Mouse (Mus musculus): ENCODE data around the gene Pkd1l3. TPM values are rescaled to one million over a fixed set of nuclear protein-coding genes. Genes with fewer than 3 reads are reported as not detected.

Pkd1l3 gene
- total and polyA plus RNA-seq, 3 experiments, result 3.5 to 23.9 (median 11.2) TPM

- no peak for ATAC-seq (ENCODE audit: extremely low read depth, insufficient number of reproducible peaks, low FRiP score, poor library complexity, severe bottlenecking)
- TF ChIP-seq GATA1 (IDR thresholded peaks at IDR 0.05; ENCODE audit: borderline replicate concordance, low read length), result no peak
- no peak for TF ChIP-seq POLR2AphosphoS5 (IDR thresholded peaks at IDR 0.05; ENCODE audit: insufficient replicate concordance, low read depth, low read length)
- no peak for TF ChIP-seq TAL1 (conservative IDR thresholded peaks at IDR 0.05; ENCODE audit: low read depth, low read length)
- TF ChIP-seq CTCF (IDR thresholded peaks at IDR 0.05; ENCODE audit: low read depth, low read length), result no peak
- TF ChIP-seq GATA2 (IDR thresholded peaks at IDR 0.05; ENCODE audit: borderline replicate concordance, low read depth, low read length), result no peak
- DNase-seq (ENCODE audit: low spot score), result no peak
- Histone ChIP-seq H3K9me3 (replicated peaks) (no peaks in the 10 kb centered on the region), H3K27me3 (ENCODE audit: insufficient read depth, low read length) (no peaks in the 10 kb centered on the region), H3K4me1 (ENCODE audit: insufficient read depth, low read depth, low read length) (no peaks in the 10 kb centered on the region), H3K4me3 (ENCODE audit: low read depth, low read length) (no peak overlapping the region), H3K36me3 (replicated peaks) (peaks cover 85% of the 10 kb centered on the region)
These were observed 26.1 kb downstream of the Pkd1l3 start for GRCm38 (mm10) chr8:109640410-109640809.

DNA sequence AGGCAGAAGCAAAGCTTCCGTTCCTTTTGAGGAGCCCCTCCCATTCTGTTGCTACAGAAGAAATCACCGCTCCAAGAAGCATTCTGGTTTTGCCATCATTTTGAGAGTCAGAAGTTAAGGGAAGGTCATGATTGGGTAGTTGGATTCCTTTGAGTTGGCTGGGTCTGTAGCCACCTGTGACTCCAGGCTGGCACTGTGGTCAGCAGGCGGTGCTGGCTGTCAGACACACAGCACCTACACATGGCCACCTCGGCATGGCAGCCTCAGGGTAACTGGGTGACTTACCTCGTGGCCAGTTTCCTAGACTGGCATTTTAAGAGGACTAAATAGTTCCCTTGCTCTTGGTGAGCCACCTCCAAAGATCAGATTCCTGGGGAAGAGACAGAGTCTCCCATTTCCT lies 26.9 kb downstream of the Pkd1l3 start:
- H3K36me3 ChIP-seq (replicated peaks), result peaks cover 87% of the 10 kb centered on the region
- no peak for DNase-seq (ENCODE audit: low spot score)

GRCm38 (mm10) chr8:109647331-109647730 lies 33.0 kb downstream of the Pkd1l3 start:
- Histone ChIP-seq H3K4me3 (ENCODE audit: low read depth, low read length) (no peak overlapping the region), H3K9me3 (replicated peaks) (no peaks in the 10 kb centered on the region), H3K27me3 (ENCODE audit: insufficient read depth, low read length) (no peaks in the 10 kb centered on the region), H3K36me3 (replicated peaks) (peaks cover 81% of the 10 kb centered on the region), H3K4me1 (ENCODE audit: insufficient read depth, low read depth, low read length) (no peaks in the 10 kb centered on the region)
- no peak for TF ChIP-seq POLR2AphosphoS5 (IDR thresholded peaks at IDR 0.05; ENCODE audit: insufficient replicate concordance, low read depth, low read length)
- no peak for DNase-seq (ENCODE audit: low spot score)
- ATAC-seq (ENCODE audit: extremely low read depth, insufficient number of reproducible peaks, low FRiP score, poor library complexity, severe bottlenecking), result no peak

More for the DNA sequence above, 26.9 kb downstream of the Pkd1l3 start:
- H3K9me3 ChIP-seq (replicated peaks), result no peaks in the 10 kb centered on the region
- ATAC-seq (ENCODE audit: extremely low read depth, insufficient number of reproducible peaks, low FRiP score, poor library complexity, severe bottlenecking), result no peak
- H3K4me3 ChIP-seq (ENCODE audit: low read depth, low read length), result no peak overlapping the region
- H3K4me1 ChIP-seq (ENCODE audit: insufficient read depth, low read depth, low read length), result no peaks in the 10 kb centered on the region
- H3K27me3 ChIP-seq (ENCODE audit: insufficient read depth, low read length), result no peaks in the 10 kb centered on the region
- TF ChIP-seq POLR2AphosphoS5 (IDR thresholded peaks at IDR 0.05; ENCODE audit: insufficient replicate concordance, low read depth, low read length), result no peak
- TF ChIP-seq GATA1 (IDR thresholded peaks at IDR 0.05; ENCODE audit: borderline replicate concordance, low read length), result no peak
- TF ChIP-seq CTCF (IDR thresholded peaks at IDR 0.05; ENCODE audit: low read depth, low read length), result no peak
- no peak for TF ChIP-seq GATA2 (IDR thresholded peaks at IDR 0.05; ENCODE audit: borderline replicate concordance, low read depth, low read length)
- no peak for TF ChIP-seq TAL1 (conservative IDR thresholded peaks at IDR 0.05; ENCODE audit: low read depth, low read length)

DNA sequence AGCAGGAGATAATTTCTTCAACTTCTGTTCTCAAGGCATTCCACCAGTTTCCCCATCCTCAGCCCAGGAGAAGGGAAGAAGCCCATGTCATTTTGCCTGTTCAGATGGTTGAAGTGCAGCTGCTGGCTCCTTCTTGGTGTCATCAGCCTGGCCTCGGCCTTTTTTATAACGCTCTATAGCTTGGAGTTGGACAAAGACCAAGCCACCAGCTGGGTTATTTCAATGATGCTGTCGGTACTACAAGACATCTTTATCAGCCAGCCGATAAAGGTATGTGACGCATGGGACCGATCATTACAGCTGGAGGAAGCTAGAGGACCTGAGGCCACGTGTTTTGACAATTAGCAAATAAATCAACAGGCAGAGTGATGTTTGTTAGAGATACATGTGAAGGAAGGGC lies 34.2 kb downstream of the Pkd1l3 start:
- ATAC-seq (ENCODE audit: extremely low read depth, insufficient number of reproducible peaks, low FRiP score, poor library complexity, severe bottlenecking) (no peak), DNase-seq (ENCODE audit: low spot score) (no peak)
- H3K4me1 ChIP-seq (ENCODE audit: insufficient read depth, low read depth, low read length), result no peaks in the 10 kb centered on the region
- H3K27me3 ChIP-seq (ENCODE audit: insufficient read depth, low read length), result no peaks in the 10 kb centered on the region
- H3K4me3 ChIP-seq (ENCODE audit: low read depth, low read length), result no peak overlapping the region
- peaks cover 81% of the 10 kb centered on the region for H3K36me3 ChIP-seq (replicated peaks)
- H3K9me3 ChIP-seq (replicated peaks), result no peaks in the 10 kb centered on the region
- TF ChIP-seq CTCF (IDR thresholded peaks at IDR 0.05; ENCODE audit: low read depth, low read length) (no peak), POLR2AphosphoS5 (IDR thresholded peaks at IDR 0.05; ENCODE audit: insufficient replicate concordance, low read depth, low read length) (no peak), TAL1 (conservative IDR thresholded peaks at IDR 0.05; ENCODE audit: low read depth, low read length) (no peak), GATA2 (IDR thresholded peaks at IDR 0.05; ENCODE audit: borderline replicate concordance, low read depth, low read length) (no peak), GATA1 (IDR thresholded peaks at IDR 0.05; ENCODE audit: borderline replicate concordance, low read length) (no peak)

DNA sequence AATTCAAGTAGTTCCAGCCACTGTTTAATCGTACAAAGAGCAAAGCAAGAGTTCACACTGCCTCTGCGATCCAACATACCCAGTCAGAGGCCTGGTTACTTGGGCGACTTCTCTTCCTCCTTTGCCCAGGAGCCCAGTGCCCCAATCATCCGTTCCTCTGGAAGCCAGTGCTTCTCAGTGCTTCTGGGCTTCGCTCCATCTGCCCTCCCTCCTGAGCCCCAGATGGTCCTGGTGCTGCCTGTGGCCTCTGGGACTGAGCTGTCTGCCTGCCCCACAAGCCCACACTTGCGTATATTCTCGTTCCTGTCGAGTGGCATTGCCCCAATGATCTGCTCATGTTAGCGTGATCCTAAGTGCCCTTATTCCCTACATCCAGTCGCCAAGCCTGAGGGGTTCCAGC lies 36.5 kb downstream of the Pkd1l3 start:
- Histone ChIP-seq H3K27me3 (ENCODE audit: insufficient read depth, low read length) (no peaks in the 10 kb centered on the region), H3K4me3 (ENCODE audit: low read depth, low read length) (no peak overlapping the region), H3K36me3 (replicated peaks) (peaks cover 75% of the 10 kb centered on the region), H3K4me1 (ENCODE audit: insufficient read depth, low read depth, low read length) (no peaks in the 10 kb centered on the region), H3K9me3 (replicated peaks) (no peaks in the 10 kb centered on the region)
- DNase-seq (ENCODE audit: low spot score) (no peak), ATAC-seq (ENCODE audit: extremely low read depth, insufficient number of reproducible peaks, low FRiP score, poor library complexity, severe bottlenecking) (no peak)
- TF ChIP-seq GATA2 (IDR thresholded peaks at IDR 0.05; ENCODE audit: borderline replicate concordance, low read depth, low read length) (no peak), POLR2AphosphoS5 (IDR thresholded peaks at IDR 0.05; ENCODE audit: insufficient replicate concordance, low read depth, low read length) (no peak), TAL1 (conservative IDR thresholded peaks at IDR 0.05; ENCODE audit: low read depth, low read length) (no peak), GATA1 (IDR thresholded peaks at IDR 0.05; ENCODE audit: borderline replicate concordance, low read length) (no peak), CTCF (IDR thresholded peaks at IDR 0.05; ENCODE audit: low read depth, low read length) (no peak)

GRCm38 (mm10) chr8:109656860-109657259 lies 42.5 kb downstream of the Pkd1l3 start:
- no peak for DNase-seq (ENCODE audit: low spot score)
- H3K27me3 ChIP-seq (ENCODE audit: insufficient read depth, low read length), result no peaks in the 10 kb centered on the region
- no peaks in the 10 kb centered on the region for H3K4me1 ChIP-seq (ENCODE audit: insufficient read depth, low read depth, low read length)
- no peak for ATAC-seq (ENCODE audit: extremely low read depth, insufficient number of reproducible peaks, low FRiP score, poor library complexity, severe bottlenecking)
- peaks cover 75% of the 10 kb centered on the region for H3K36me3 ChIP-seq (replicated peaks)
- no peaks in the 10 kb centered on the region for H3K9me3 ChIP-seq (replicated peaks)
- no peak for TF ChIP-seq GATA2 (IDR thresholded peaks at IDR 0.05; ENCODE audit: borderline replicate concordance, low read depth, low read length)
- no peak for TF ChIP-seq TAL1 (conservative IDR thresholded peaks at IDR 0.05; ENCODE audit: low read depth, low read length)
- TF ChIP-seq CTCF (IDR thresholded peaks at IDR 0.05; ENCODE audit: low read depth, low read length), result no peak
- TF ChIP-seq POLR2AphosphoS5 (IDR thresholded peaks at IDR 0.05; ENCODE audit: insufficient replicate concordance, low read depth, low read length), result no peak
- no peak for TF ChIP-seq GATA1 (IDR thresholded peaks at IDR 0.05; ENCODE audit: borderline replicate concordance, low read length)
- H3K4me3 ChIP-seq (ENCODE audit: low read depth, low read length), result no peak overlapping the region

DNA sequence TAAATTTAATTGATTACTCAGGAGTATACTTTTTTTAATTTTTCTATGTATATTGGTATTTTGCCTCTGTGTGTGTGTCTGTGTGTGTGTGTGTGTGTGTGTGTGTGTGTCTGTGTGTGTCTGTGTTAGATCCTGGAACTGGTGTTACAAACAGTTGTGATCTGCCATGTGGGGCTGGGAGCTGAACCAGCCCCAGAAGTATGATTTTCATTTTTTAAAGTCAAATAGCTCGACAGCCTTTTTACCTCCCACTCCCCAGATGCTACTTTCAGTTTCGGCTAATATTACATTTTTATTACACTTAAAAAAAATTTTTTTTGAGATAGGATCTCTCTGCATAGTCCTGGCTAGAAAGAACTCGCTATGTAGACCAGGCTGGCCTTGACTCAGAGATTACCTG lies 48.0 kb downstream of the Pkd1l3 start:
- no peaks in the 10 kb centered on the region; the same call in 1 of the 2 replicates for H3K4me1 ChIP-seq (ENCODE audit: insufficient read depth, low read depth, low read length)
- H3K9me3 ChIP-seq (replicated peaks), result no peaks in the 10 kb centered on the region
- H3K4me3 ChIP-seq (ENCODE audit: low read depth, low read length), result no peak overlapping the region
- H3K27me3 ChIP-seq (ENCODE audit: insufficient read depth, low read length), result no peaks in the 10 kb centered on the region
- H3K36me3 ChIP-seq (replicated peaks), result peaks cover 79% of the 10 kb centered on the region
- DNase-seq (ENCODE audit: low spot score), result no peak
- no peak for ATAC-seq (ENCODE audit: extremely low read depth, insufficient number of reproducible peaks, low FRiP score, poor library complexity, severe bottlenecking)
- TF ChIP-seq GATA2 (IDR thresholded peaks at IDR 0.05; ENCODE audit: borderline replicate concordance, low read depth, low read length) (no peak), GATA1 (IDR thresholded peaks at IDR 0.05; ENCODE audit: borderline replicate concordance, low read length) (no peak), POLR2AphosphoS5 (IDR thresholded peaks at IDR 0.05; ENCODE audit: insufficient replicate concordance, low read depth, low read length) (no peak)

All from G1E (cell line).